ENCODE assay signal across 8 mouse cellular contexts in the genomic region with DNA sequence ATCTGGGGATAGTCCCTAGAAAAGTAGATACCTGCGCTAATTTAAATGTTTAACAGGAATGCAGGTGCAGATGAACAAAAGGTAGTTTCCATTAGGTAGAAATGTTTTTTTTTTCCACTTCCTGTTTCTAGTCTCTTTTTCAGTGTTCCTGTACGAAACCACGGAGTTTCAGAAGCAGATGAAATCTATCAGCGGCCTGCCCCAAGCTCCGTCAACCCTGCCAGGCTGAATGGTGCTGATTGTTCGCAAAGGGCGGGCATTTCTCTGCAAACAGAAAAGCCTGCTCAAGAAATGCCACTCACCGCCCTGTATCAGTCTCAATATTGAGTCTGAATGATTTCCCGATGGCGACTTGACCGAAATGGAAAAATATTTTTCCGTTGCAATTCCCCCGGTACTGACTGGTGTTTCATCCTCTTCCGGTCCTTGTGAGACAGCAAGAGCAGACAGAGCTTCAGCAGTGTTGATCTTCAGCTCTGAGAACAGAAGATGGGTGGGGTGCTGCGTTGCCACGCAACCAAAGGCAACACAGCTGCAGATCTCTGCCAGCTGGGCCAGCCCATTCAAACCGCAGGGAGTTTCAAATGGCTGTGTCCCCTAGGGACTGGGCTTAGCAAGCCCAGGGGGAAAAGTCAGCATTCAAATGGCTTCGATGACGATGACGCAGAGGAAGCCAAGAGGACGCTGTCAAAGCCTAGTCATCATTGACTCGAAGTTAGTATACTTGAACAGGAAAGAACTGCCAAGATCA. TPM values are rescaled to one million over a fixed set of nuclear protein-coding genes. Genes with fewer than 3 reads are reported as not detected.
DNase-seq lines count a peak whose midpoint lies in the region; ATAC-seq and TF ChIP-seq lines count a peak whose summit lies in the region.

No protein-coding gene starts in this region.

- H3K9ac ChIP-seq in forebrain, embryonic 15.5 days (replicated peaks): peak overlapping the region; percentile 57
- peak overlapping the region; percentile 53 for H3K9ac ChIP-seq in liver, postnatal 0 days (replicated peaks)
- H3K9ac ChIP-seq in neural tube, embryonic 13.5 days: peak overlapping the region; percentile 66

- 1% methylated on average over 22 of the region's 22 CpGs for WGBS in forebrain, embryonic 15.5 days
- 2% methylated on average over 22 of the region's 22 CpGs for WGBS in liver, postnatal 0 days (ENCODE audit: insufficient replicate concordance)
- WGBS in neural tube, embryonic 13.5 days: 2% methylated on average over 22 of the region's 22 CpGs

- DNase-seq in CD8-positive naive resting alpha-beta T cell, adult 2 months (ENCODE audit: low read depth in 2 of 2, low spot score in 2 of 2): peak; percentile 94
- DNase-seq in brain, adult 2 months (ENCODE audit: low read depth, low spot score): peak; percentile 95
- peak; percentile 95 for DNase-seq in heart, postnatal 25 days (ENCODE audit: low spot score)
- peak; percentile 77 for DNase-seq in layer of hippocampus, adult 11-12 months (ENCODE audit: low spot score)
- DNase-seq in liver, postnatal 0 days: peak; percentile 81

- peak overlapping the region; percentile 92 for H3K27ac ChIP-seq in forebrain, embryonic 15.5 days (replicated peaks)
- peak overlapping the region; percentile 88 for H3K27ac ChIP-seq in liver, postnatal 0 days (ENCODE audit: low read depth)
- H3K27ac ChIP-seq in neural tube, embryonic 13.5 days (replicated peaks): peak overlapping the region; percentile 91
- H3K27ac ChIP-seq in testis, adult 2 months (ENCODE audit: control insufficient read depth, insufficient read depth, low read depth, low read length): peak overlapping the region; percentile 32; the same call in 1 of the 2 replicates

- intact Hi-C loops in heart, postnatal 25 days (cut with DNase I): loop anchor here (10.0 kb wide), 1 partner anchor 268 kb away; no protein-coding TSS in a partner anchor

- peaks cover 12% of the 10 kb centered on the region for H3K4me1 ChIP-seq in forebrain, embryonic 15.5 days
- H3K4me1 ChIP-seq in liver, postnatal 0 days (ENCODE audit: insufficient read depth): no peaks in the 10 kb centered on the region
- H3K4me1 ChIP-seq in neural tube, embryonic 13.5 days (replicated peaks): peaks cover 31% of the 10 kb centered on the region
- peaks cover 4% of the 10 kb centered on the region for H3K4me1 ChIP-seq in testis, adult 2 months (ENCODE audit: control insufficient read depth, insufficient read depth, low read length)

- H3K4me2 ChIP-seq in forebrain, embryonic 15.5 days (replicated peaks): peak overlapping the region; percentile 64
- peak overlapping the region; percentile 73 for H3K4me2 ChIP-seq in liver, postnatal 0 days (ENCODE audit: low read depth, low read length)
- peak overlapping the region; percentile 57 for H3K4me2 ChIP-seq in neural tube, embryonic 13.5 days

- TF ChIP-seq CTCF in liver, postnatal 0 days (IDR thresholded peaks at IDR 0.05; ENCODE audit: low read depth): no peak
- TF ChIP-seq CTCF in testis, adult 2 months (IDR thresholded peaks at IDR 0.05; ENCODE audit: control insufficient read depth, insufficient read depth, insufficient replicate concordance, low read depth, low read length): no peak

- peak; percentile 94 for ATAC-seq in forebrain, embryonic 15.5 days (replicated peaks)
- ATAC-seq in liver, postnatal 0 days: peak; percentile 97
- ATAC-seq in neural tube, embryonic 13.5 days (ENCODE audit: low read depth): peak; percentile 93

- no peak; the same call in 1 of the 2 replicates for TF ChIP-seq POLR2A in testis, adult 2 months (IDR thresholded peaks at IDR 0.05; ENCODE audit: control insufficient read depth, low read depth, low read length)

- peak overlapping the region; percentile 50 for H3K4me3 ChIP-seq in forebrain, embryonic 15.5 days
- peak overlapping the region; percentile 50 for H3K4me3 ChIP-seq in liver, postnatal 0 days (ENCODE audit: low read depth, low read length)
- H3K4me3 ChIP-seq in neural tube, embryonic 13.5 days: peak overlapping the region; percentile 42
- peak overlapping the region; percentile 68 for H3K4me3 ChIP-seq in testis, adult 2 months (ENCODE audit: control insufficient read depth, low read depth, low read length)

- no peaks in the 10 kb centered on the region for H3K27me3 ChIP-seq in forebrain, embryonic 15.5 days
- H3K27me3 ChIP-seq in liver, postnatal 0 days (ENCODE audit: insufficient read depth, low read length): no peaks in the 10 kb centered on the region
- H3K27me3 ChIP-seq in neural tube, embryonic 13.5 days: no peaks in the 10 kb centered on the region
- no peaks in the 10 kb centered on the region for H3K27me3 ChIP-seq in testis, adult 2 months (ENCODE audit: control insufficient read depth, insufficient read depth, low read length)

- H3K9me3 ChIP-seq in forebrain, embryonic 15.5 days: no peaks in the 10 kb centered on the region
- no peaks in the 10 kb centered on the region for H3K9me3 ChIP-seq in liver, postnatal 0 days (ENCODE audit: low read length)
- no peaks in the 10 kb centered on the region for H3K9me3 ChIP-seq in neural tube, embryonic 13.5 days

- peak; percentile 54; the same call in 1 of the 2 replicates for TF ChIP-seq EP300 in liver, postnatal 0 days (IDR thresholded peaks at IDR 0.05; ENCODE audit: low read depth)

- H3K36me3 ChIP-seq in forebrain, embryonic 15.5 days: no peaks in the 10 kb centered on the region
- H3K36me3 ChIP-seq in liver, postnatal 0 days (replicated peaks; ENCODE audit: insufficient read depth, low read length): no peaks in the 10 kb centered on the region
- H3K36me3 ChIP-seq in neural tube, embryonic 13.5 days: no peaks in the 10 kb centered on the region
- no peaks in the 10 kb centered on the region for H3K36me3 ChIP-seq in testis, adult 2 months (ENCODE audit: control insufficient read depth, insufficient read depth, low read length)

RNA-seq across cellular contexts. Expression of a gene that starts 47.5 kb away (rescaled TPM):
- polyA plus RNA-seq in forebrain, embryonic 15.5 days (2015; fragmentation: Nextera tagmentation; extraction: Ambion mirVana): 198 and 206 TPM in 2 replicates
- total RNA-seq in heart, postnatal 25 days (2021): 10 to 100 TPM; 40.0 to 52.3 TPM
- 27.5 and 28.5 TPM in 2 replicates for polyA plus RNA-seq in liver, postnatal 0 days (2015; fragmentation: Nextera tagmentation; extraction: Ambion mirVana)
- polyA plus RNA-seq in neural tube, embryonic 13.5 days (2015; fragmentation: Nextera tagmentation; extraction: Ambion mirVana): 151 and 160 TPM in 2 replicates
- 11.2 and 13.8 TPM in 2 replicates for polyA plus RNA-seq in testis, adult 2 months (2012; rRNA removed)

Comparison
In these comparisons a context has a peak if more than half of its experiments do, and no peak if none do; other contexts are left out.
1. Peak in every context shown above with its lines: DNase-seq, ATAC-seq, H3K4me3 ChIP-seq and H3K27ac ChIP-seq.
2. H3K27ac ChIP-seq: peak in every context shown above with its lines; median percentile 92 in forebrain, embryonic 15.5 days; 91 in neural tube, embryonic 13.5 days; 88 in liver, postnatal 0 days; 32 in testis, adult 2 months.